Mouse (Mus musculus) erythroblast, embryonic 14.5 days (primary cell): ENCODE data around the gene Zcchc24. TPM values are rescaled to one million over a fixed set of nuclear protein-coding genes. Genes with fewer than 3 reads are reported as not detected.

ENCODE experiments used
- H3K27me3 ChIP-seq: 2 replicates; pipeline ENCODE4 v1.6.1; 2012; ENCODE audit warnings: inconsistent platforms; ENCODE audit not compliant: control insufficient read depth
- H3K36me3 ChIP-seq: 2 replicates; pipeline ENCODE4 v1.6.1; 2012; ENCODE audit warnings: mild to moderate bottlenecking, inconsistent platforms; ENCODE audit not compliant: control insufficient read depth
- H3K4me1 ChIP-seq: 2 replicates; pipeline ENCODE4 v1.6.1; 2012; ENCODE audit warnings: inconsistent platforms; ENCODE audit not compliant: control insufficient read depth
- H3K4me3 ChIP-seq: replicated peaks from 2 replicates; pipeline ENCODE3; 2012; ENCODE audit warnings: moderate library complexity, mild to moderate bottlenecking, inconsistent platforms
- H3K9me3 ChIP-seq: 2 replicates; pipeline ENCODE4 v1.6.1; 2012; ENCODE audit warnings: low read length, inconsistent platforms, mixed read lengths; ENCODE audit not compliant: control insufficient read depth
- GATA1 ChIP-seq: IDR thresholded peaks from 2 replicates; pipeline ENCODE4 v1.6.1; 2012; ENCODE audit warnings: low read length, inconsistent platforms, mixed read lengths
- TAL1 ChIP-seq: IDR thresholded peaks from 3 replicates; pipeline ENCODE4 v1.6.1; 2012; ENCODE audit warnings: low read length, inconsistent platforms, mixed read lengths
- polyA plus RNA-seq: library from polyadenylated mRNA; stranded (reverse); fragments of >175 nt; gene quantifications from 2 replicates; pipeline ENCODE4 v1.2.3, GENCODE M21; 2012

Gene Zcchc24
- polyA plus RNA-seq, 1 experiment, result 0.04 TPM

GRCm38 (mm10) chr14:25745365-25746184, 23.3 kb downstream of the Zcchc24 start:
- no peaks in the 10 kb centered on the region for H3K9me3 ChIP-seq
- TF ChIP-seq GATA1 (no peak), TAL1 (no peak)
- H3K4me3 ChIP-seq, result no peak overlapping the region
- no peaks in the 10 kb centered on the region for H3K4me1 ChIP-seq
- peaks cover 4% of the 10 kb centered on the region; the same call in 1 of the 2 replicates for H3K36me3 ChIP-seq
- no peaks in the 10 kb centered on the region for H3K27me3 ChIP-seq

GRCm38 (mm10) chr14:25742943-25743342, 25.9 kb downstream of the Zcchc24 start:
- H3K4me1 ChIP-seq, result no peaks in the 10 kb centered on the region
- no peak overlapping the region for H3K4me3 ChIP-seq
- TF ChIP-seq TAL1 (no peak), GATA1 (no peak)
- H3K36me3 ChIP-seq, result peaks cover 4% of the 10 kb centered on the region; the same call in 1 of the 2 replicates
- H3K27me3 ChIP-seq, result no peaks in the 10 kb centered on the region
- H3K9me3 ChIP-seq, result no peaks in the 10 kb centered on the region

- TF ChIP-seq TAL1 (no peak), GATA1 (no peak)
- Histone ChIP-seq H3K4me1 (no peaks in the 10 kb centered on the region), H3K4me3 (no peak overlapping the region), H3K9me3 (no peaks in the 10 kb centered on the region), H3K27me3 (no peaks in the 10 kb centered on the region), H3K36me3 (peaks cover 4% of the 10 kb centered on the region; the same call in 1 of the 2 replicates)
Observed at GRCm38 (mm10) chr14:25741840-25742367, 26.9 kb downstream of the Zcchc24 start.

GRCm38 (mm10) chr14:25741211-25741610, 27.6 kb downstream of the Zcchc24 start:
- Histone ChIP-seq H3K9me3 (no peaks in the 10 kb centered on the region), H3K4me1 (no peaks in the 10 kb centered on the region), H3K4me3 (no peak overlapping the region), H3K27me3 (no peaks in the 10 kb centered on the region), H3K36me3 (peaks cover 4% of the 10 kb centered on the region; the same call in 1 of the 2 replicates)
- TF ChIP-seq GATA1 (no peak), TAL1 (no peak)

- Histone ChIP-seq H3K36me3 (peaks cover 4% of the 10 kb centered on the region; the same call in 1 of the 2 replicates), H3K9me3 (no peaks in the 10 kb centered on the region), H3K27me3 (no peaks in the 10 kb centered on the region), H3K4me3 (no peak overlapping the region), H3K4me1 (no peaks in the 10 kb centered on the region)
- TF ChIP-seq GATA1 (no peak), TAL1 (no peak)
Observed at GRCm38 (mm10) chr14:25739957-25740565, 28.8 kb downstream of the Zcchc24 start.

- Histone ChIP-seq H3K9me3 (no peaks in the 10 kb centered on the region), H3K27me3 (no peaks in the 10 kb centered on the region), H3K4me1 (no peaks in the 10 kb centered on the region), H3K36me3 (peaks cover 4% of the 10 kb centered on the region; the same call in 1 of the 2 replicates), H3K4me3 (no peak overlapping the region)
- TF ChIP-seq TAL1 (no peak), GATA1 (no peak)
Observed at GRCm38 (mm10) chr14:25738591-25739001, 30.2 kb downstream of the Zcchc24 start.

- Histone ChIP-seq H3K36me3 (no peaks in the 10 kb centered on the region; the same call in 1 of the 2 replicates), H3K4me3 (no peak overlapping the region), H3K27me3 (no peaks in the 10 kb centered on the region), H3K4me1 (no peaks in the 10 kb centered on the region), H3K9me3 (no peaks in the 10 kb centered on the region)
- TF ChIP-seq TAL1 (no peak), GATA1 (no peak)
Observed at GRCm38 (mm10) chr14:25736589-25736988, 32.2 kb downstream of the Zcchc24 start.

GRCm38 (mm10) chr14:25736140-25736539, 32.7 kb downstream of the Zcchc24 start:
- Histone ChIP-seq H3K4me3 (no peak overlapping the region), H3K9me3 (no peaks in the 10 kb centered on the region), H3K27me3 (no peaks in the 10 kb centered on the region), H3K36me3 (no peaks in the 10 kb centered on the region; the same call in 1 of the 2 replicates), H3K4me1 (no peaks in the 10 kb centered on the region)
- TF ChIP-seq GATA1 (no peak), TAL1 (no peak)

- H3K9me3 ChIP-seq, result no peaks in the 10 kb centered on the region
- no peak overlapping the region for H3K4me3 ChIP-seq
- H3K4me1 ChIP-seq, result no peaks in the 10 kb centered on the region
- TF ChIP-seq TAL1 (no peak), GATA1 (no peak)
- H3K27me3 ChIP-seq, result no peaks in the 10 kb centered on the region
- H3K36me3 ChIP-seq, result no peaks in the 10 kb centered on the region; the same call in 1 of the 2 replicates
Observed at GRCm38 (mm10) chr14:25734736-25735716, 33.8 kb downstream of the Zcchc24 start.
